Mouse (Mus musculus): ENCODE measurements around the gene Stat4. TPM values are rescaled to one million over a fixed set of nuclear protein-coding genes. Genes with fewer than 3 reads are reported as not detected.

Stat4 gene
- total and polyA plus RNA-seq, 3 experiments = 11.4 to 17.5 (median 16.7) TPM

DNA sequence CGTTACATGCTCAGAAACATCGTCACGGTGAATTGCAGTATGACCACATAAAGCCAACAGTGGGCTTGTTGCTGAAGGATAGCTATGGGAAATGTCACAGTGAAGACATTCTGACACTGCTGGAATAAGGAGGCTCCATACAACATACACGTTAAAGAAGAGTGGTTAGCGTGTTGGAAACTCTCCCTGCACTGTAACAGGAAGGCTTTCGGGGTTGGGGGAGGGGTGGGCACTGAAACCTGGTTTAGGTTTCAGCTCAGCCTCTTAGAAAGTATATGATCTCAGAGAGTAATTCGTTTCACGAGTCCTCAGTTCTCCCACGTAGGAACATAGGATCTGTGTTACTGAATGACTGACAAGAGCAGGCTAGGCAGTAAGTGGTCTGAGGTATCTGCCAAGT, 52.7 kb downstream of the Stat4 start:
- peaks cover 0 to 6% of the 10 kb centered on the region in 2 experiments for H3K36me3 ChIP-seq (replicated peaks in 1 of 2; ENCODE audit: control insufficient read depth in 1 of 2, insufficient read depth in 1 of 2, low read length in 1 of 2)
- H3K9me3 ChIP-seq (replicated peaks; ENCODE audit: low read length) = peaks cover 2% of the 10 kb centered on the region
- H3K27me3 ChIP-seq (replicated peaks) = no peaks in the 10 kb centered on the region
- peaks cover 14 to 35% of the 10 kb centered on the region in 2 experiments for H3K4me1 ChIP-seq (ENCODE audit: control insufficient read depth in 1 of 2, insufficient read depth in 2 of 2)
- in situ Hi-C loops (cut with MboI; ENCODE audit: low pct_ligation_motif_present, low pct_unique_long_range_greater_than_20kb, low sequenced_read_pairs) (loop anchor here (5.0 kb wide), 1 partner anchor 33 kb away; no protein-coding TSS in a partner anchor), dilution Hi-C loops (cut with MboI; ENCODE audit: extremely low pct_ligation_motif_present, extremely low pct_unique_long_range_greater_than_20kb, low sequenced_read_pairs) (no loop called here)
- peak overlapping the region; percentile 3; the same call in 1 of the 2 replicates for H3K9ac ChIP-seq (ENCODE audit: insufficient read depth, low read depth)
- peak overlapping the region in 1 of 3 experiments; percentile 13 for H3K4me3 ChIP-seq (replicated peaks in 1 of 3; ENCODE audit: low read depth in 2 of 3, low read length in 2 of 3, poor library complexity in 1 of 3)
- H3K4me2 ChIP-seq (ENCODE audit: insufficient read depth, low read depth, poor library complexity, severe bottlenecking) = peak overlapping the region; percentile 56
- no peak for DNase-seq (ENCODE audit: extremely low read depth)
- no peaks in the 10 kb centered on the region for H3K79me2 ChIP-seq (replicated peaks; ENCODE audit: control insufficient read depth, extremely low read depth, insufficient read depth, poor library complexity, severe bottlenecking)
- H3K27ac ChIP-seq (ENCODE audit: insufficient read depth, low read depth) = peak overlapping the region; percentile 31; the same call in 1 of the 2 replicates
- TF ChIP-seq EP300 (IDR thresholded peaks at IDR 0.05; ENCODE audit: low read length) (no peak; the same call in 1 of the 2 replicates), CHD2 (IDR thresholded peaks at IDR 0.05; ENCODE audit: low read length) (peak; percentile 36; the same call in 1 of the 2 replicates), UBTF (IDR thresholded peaks at IDR 0.05; ENCODE audit: low read depth, low read length) (no peak)

GRCm38 (mm10) chr1:52040366-52041061, 53.6 kb downstream of the Stat4 start:
- DNase-seq (ENCODE audit: extremely low read depth) = no peak
- Histone ChIP-seq H3K9me3 (replicated peaks; ENCODE audit: low read length) (peaks cover 2% of the 10 kb centered on the region), H3K79me2 (replicated peaks; ENCODE audit: control insufficient read depth, extremely low read depth, insufficient read depth, poor library complexity, severe bottlenecking) (no peaks in the 10 kb centered on the region), H3K27ac (ENCODE audit: insufficient read depth, low read depth) (no peak overlapping the region), H3K36me3 (replicated peaks in 1 of 2; ENCODE audit: control insufficient read depth in 1 of 2, insufficient read depth in 1 of 2, low read length in 1 of 2) (peaks cover 0 to 6% of the 10 kb centered on the region in 2 experiments), H3K9ac (ENCODE audit: insufficient read depth, low read depth) (peak overlapping the region; percentile 3; the same call in 1 of the 2 replicates), H3K27me3 (replicated peaks) (no peaks in the 10 kb centered on the region), H3K4me3 (replicated peaks in 1 of 3; ENCODE audit: low read depth in 2 of 3, low read length in 2 of 3, poor library complexity in 1 of 3) (no peak overlapping the region), H3K4me2 (ENCODE audit: insufficient read depth, low read depth, poor library complexity, severe bottlenecking) (peak overlapping the region; percentile 56), H3K4me1 (ENCODE audit: control insufficient read depth in 1 of 2, insufficient read depth in 2 of 2) (peaks cover 11 to 26% of the 10 kb centered on the region in 2 experiments)
- dilution Hi-C loops (cut with MboI; ENCODE audit: extremely low pct_ligation_motif_present, extremely low pct_unique_long_range_greater_than_20kb, low sequenced_read_pairs) = no loop called here
- in situ Hi-C loops (cut with MboI; ENCODE audit: low pct_ligation_motif_present, low pct_unique_long_range_greater_than_20kb, low sequenced_read_pairs) = no loop called here
- no peak for TF ChIP-seq SMC3 (IDR thresholded peaks at IDR 0.05; ENCODE audit: low read depth, low read length)
- no peak for TF ChIP-seq JUN (IDR thresholded peaks at IDR 0.05; ENCODE audit: insufficient read depth, low read depth, low read length)
- no peak for TF ChIP-seq MAZ (IDR thresholded peaks at IDR 0.05; ENCODE audit: low read depth, low read length)
- TF ChIP-seq USF1 (IDR thresholded peaks at IDR 0.05; ENCODE audit: low read depth, low read length) = no peak
- TF ChIP-seq JUND (conservative IDR thresholded peaks at IDR 0.05; ENCODE audit: low read depth, low read length) = no peak
- TF ChIP-seq TCF12 (IDR thresholded peaks at IDR 0.05; ENCODE audit: low read depth, low read length) = no peak; the same call in 1 of the 2 replicates
- TF ChIP-seq BHLHE40 (IDR thresholded peaks at IDR 0.05; ENCODE audit: low read depth, low read length) = peak; percentile 38; the same call in 1 of the 2 replicates
- peak; percentile 54 for TF ChIP-seq EP300 (IDR thresholded peaks at IDR 0.05; ENCODE audit: low read length)
- TF ChIP-seq MAX (IDR thresholded peaks at IDR 0.05; ENCODE audit: low read length) = no peak
- TF ChIP-seq MXI1 (IDR thresholded peaks at IDR 0.05; ENCODE audit: low read depth, low read length) = no peak
- TF ChIP-seq ETS1 (conservative IDR thresholded peaks at IDR 0.05; ENCODE audit: low read depth, low read length) = 0 out of 2 replicates have a peak, but pooled peaks have one; percentile 14
